Mouse (Mus musculus) CH12F3 (cell line): ENCODE data around the gene Prss1.
"Not testable (repeated sequence)": the region's sequence is repeated elsewhere in the genome, so short reads cannot be mapped to it uniquely, and the experiment has no call there.

Experiments
- in situ Hi-C: fragments of 300-500 bp; cut with MboI; formaldehyde crosslinking; loops from 2 replicates; pipeline ENCODE4 v1.14.3; 2020; ENCODE audit warnings: low sequenced_read_pairs

Prss1 gene

GRCm38 (mm10) chr6:41458632-41459031 is at the start of gene Prss1:
Prss1 (plus strand) TSS chr6:41458932.
- in situ Hi-C loops = not testable (repeated sequence)

- in situ Hi-C loops = not testable (repeated sequence)
These were observed 16.5 kb upstream of the Prss1 start for GRCm38 (mm10) chr6:41442261-41442660.

- in situ Hi-C loops = not testable (repeated sequence)
These were observed 12.7 kb upstream of the Prss1 start, which contains the start of gene Gm10334 for GRCm38 (mm10) chr6:41446045-41446444. Gm10334 (minus strand) TSS chr6:41446145.

- in situ Hi-C loops = no loop called here
These were observed 40.6 kb downstream of the Prss1 start for GRCm38 (mm10) chr6:41499374-41499773.

- in situ Hi-C loops = no loop called here
These were observed 46.2 kb downstream of the Prss1 start for GRCm38 (mm10) chr6:41504915-41505314.

GRCm38 (mm10) chr6:41505323-41505722 is 46.6 kb downstream of the Prss1 start:
- in situ Hi-C loops = no loop called here
